Mouse (Mus musculus): ENCODE measurements around the gene Aacs. TPM values are rescaled to one million over a fixed set of nuclear protein-coding genes. Genes with fewer than 3 reads are reported as not detected.

Gene Aacs
- polyA plus RNA-seq, 1 experiment from 2014 or later = 40.7 TPM

DNA sequence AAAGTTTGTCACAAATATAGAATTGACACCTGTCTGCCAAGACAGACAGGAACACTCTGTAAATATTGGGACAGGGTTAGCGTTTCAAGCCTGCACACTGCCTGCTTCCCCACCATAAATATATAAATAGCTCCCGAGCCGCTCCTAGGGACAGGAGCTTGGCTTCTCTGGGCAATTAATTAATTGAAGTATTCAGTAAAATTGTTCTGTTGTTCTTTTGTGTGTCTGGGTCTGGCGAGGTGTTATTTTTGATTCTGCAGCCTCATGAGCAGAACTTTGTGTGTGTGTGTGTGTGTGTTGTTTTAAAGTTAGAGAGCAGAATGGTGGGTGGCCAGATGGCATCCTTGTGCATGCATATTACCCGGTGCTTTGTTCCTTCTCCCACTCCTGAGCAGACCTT, 80.1 kb downstream of the Aacs start:
- no peak for ATAC-seq (replicated peaks; ENCODE audit: low FRiP score)
- Histone ChIP-seq H3K36me3 (no peaks in the 10 kb centered on the region), H3K4me3 (replicated peaks) (no peak overlapping the region), H3K27me3 (no peaks in the 10 kb centered on the region), H3K27ac (no peak overlapping the region), H3K9ac (no peak overlapping the region), H3K4me1 (no peaks in the 10 kb centered on the region), H3K9me3 (replicated peaks) (no peaks in the 10 kb centered on the region), H3K4me2 (no peak overlapping the region)
- 73% methylated on average over 5 of the region's 5 CpGs for WGBS

DNA sequence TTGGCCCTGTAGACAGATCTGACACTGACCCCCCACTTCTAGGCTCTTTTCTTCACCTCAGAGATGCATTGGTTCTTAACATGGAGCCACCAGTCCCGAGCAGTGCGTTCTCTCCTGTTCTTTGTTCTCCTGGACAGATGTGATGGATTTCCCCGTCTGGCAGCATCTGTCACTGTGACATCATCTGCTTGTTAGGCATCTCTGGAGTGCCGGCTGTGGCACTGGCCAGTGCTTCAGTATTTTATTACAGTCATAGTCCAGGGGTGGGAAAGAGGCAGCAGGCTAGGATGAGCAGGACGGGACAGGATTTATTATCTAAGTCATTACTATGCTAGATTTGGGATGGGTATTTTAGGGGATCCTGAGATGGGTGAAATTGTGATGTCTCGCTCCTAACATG, 87.9 kb downstream of the Aacs start:
- Histone ChIP-seq H3K4me1 (no peaks in the 10 kb centered on the region), H3K9ac (no peak overlapping the region), H3K4me2 (no peak overlapping the region), H3K4me3 (replicated peaks) (no peak overlapping the region), H3K36me3 (no peaks in the 10 kb centered on the region), H3K27ac (no peak overlapping the region), H3K9me3 (replicated peaks) (no peaks in the 10 kb centered on the region), H3K27me3 (no peaks in the 10 kb centered on the region)
- ATAC-seq (replicated peaks; ENCODE audit: low FRiP score) = no peak
- WGBS = 31% methylated on average over 6 of the region's 6 CpGs

DNA sequence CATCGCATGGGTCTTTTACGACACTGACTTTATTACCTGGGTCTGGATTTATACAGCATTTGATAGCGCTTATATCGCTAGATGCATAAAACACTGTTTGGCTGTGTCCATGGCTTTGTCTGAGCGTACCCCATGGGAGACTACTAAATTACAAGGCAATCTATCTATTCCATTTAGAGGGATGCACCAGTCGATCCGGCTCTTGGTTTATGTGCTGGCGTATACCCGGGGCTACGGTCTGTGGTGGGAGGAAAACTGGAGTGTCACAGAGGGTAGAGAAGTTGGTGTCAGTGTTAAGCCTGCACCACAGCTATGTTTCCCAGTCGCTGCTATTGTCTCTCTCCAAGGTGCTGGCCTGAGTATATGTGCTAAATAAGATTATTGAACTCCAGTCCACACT, 90.1 kb downstream of the Aacs start:
- H3K9me3 ChIP-seq (replicated peaks) = no peaks in the 10 kb centered on the region
- H3K27me3 ChIP-seq = no peaks in the 10 kb centered on the region
- H3K9ac ChIP-seq = no peak overlapping the region
- H3K36me3 ChIP-seq = no peaks in the 10 kb centered on the region
- H3K4me3 ChIP-seq (replicated peaks) = no peak overlapping the region
- no peak overlapping the region for H3K27ac ChIP-seq
- 48% methylated on average over 11 of the region's 11 CpGs for WGBS
- no peak for ATAC-seq (replicated peaks; ENCODE audit: low FRiP score)
- no peak overlapping the region for H3K4me2 ChIP-seq
- H3K4me1 ChIP-seq = no peaks in the 10 kb centered on the region

Small RNAs within 50 kb of the gene (microRNA-seq; reads per million reads assigned to microRNA genes)
- gene Gm27551 = not detected

Other genes with a start within 250 kb of the Aacs start
- 67.6 and 97.9 TPM in 2 replicates for gene Scarb1, start 134.7 kb upstream of the Aacs start, polyA plus RNA-seq (2015; fragmentation: Nextera tagmentation; extraction: Ambion mirVana)
- 0.31 and 0.49 TPM in 2 replicates for gene Gm10382, start 86.5 kb upstream of the Aacs start, polyA plus RNA-seq (2015; fragmentation: Nextera tagmentation; extraction: Ambion mirVana)
- 1,049 and 1,140 TPM in 2 replicates for gene Ubc, start 85.6 kb upstream of the Aacs start, polyA plus RNA-seq (2015; fragmentation: Nextera tagmentation; extraction: Ambion mirVana)
- 13.3 and 15.6 TPM in 2 replicates for gene Dhx37, start 41.7 kb upstream of the Aacs start, polyA plus RNA-seq (2015; fragmentation: Nextera tagmentation; extraction: Ambion mirVana)
- 41.5 and 42.0 TPM in 2 replicates for gene Bri3bp, start 34.2 kb upstream of the Aacs start, polyA plus RNA-seq (2015; fragmentation: Nextera tagmentation; extraction: Ambion mirVana)
- gene Tmem132b, start 56.0 kb downstream of the Aacs start, polyA plus RNA-seq (2015; fragmentation: Nextera tagmentation; extraction: Ambion mirVana) = 0.32 and 0.36 TPM in 2 replicates